Mouse (Mus musculus) lung, postnatal 36 days (tissue): ENCODE data around the gene Olfr292.

ENCODE experiments used
- DNase-seq: peaks from one replicate; pipeline ENCODE4 v3.0.0; 2022; ENCODE audit warnings: mixed read lengths

Gene Olfr292

GRCm38 (mm10) chr7:86688030-86688429 is at the start of gene Olfr292:
Gene Olfr292 (plus strand): TSS chr7:86688330.
- no peak for DNase-seq

DNA sequence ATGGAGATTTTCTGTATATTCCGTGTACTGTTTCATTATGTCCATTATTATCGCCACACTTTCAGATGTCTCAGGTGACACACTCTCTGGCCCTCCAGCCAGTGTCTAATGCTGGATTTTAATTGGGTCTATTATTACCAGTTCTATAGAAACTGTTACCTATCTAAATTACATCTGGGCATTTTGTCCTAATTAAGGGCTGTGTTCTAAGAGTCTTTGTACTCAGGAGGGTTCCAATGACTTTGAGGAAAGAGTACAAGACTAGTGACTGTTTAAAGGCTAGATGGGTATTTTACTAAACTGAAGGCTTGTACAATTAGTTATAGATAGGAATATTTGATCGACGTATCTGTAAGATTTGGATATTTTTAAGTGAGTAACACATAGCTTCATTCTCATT is 39.4 kb upstream of the Olfr292 start, which contains the start of gene Olfr293:
Gene Olfr293, plus strand, starts transcription at position 301 of the 400 bp plus-strand sequence.
- no peak for DNase-seq

DNA sequence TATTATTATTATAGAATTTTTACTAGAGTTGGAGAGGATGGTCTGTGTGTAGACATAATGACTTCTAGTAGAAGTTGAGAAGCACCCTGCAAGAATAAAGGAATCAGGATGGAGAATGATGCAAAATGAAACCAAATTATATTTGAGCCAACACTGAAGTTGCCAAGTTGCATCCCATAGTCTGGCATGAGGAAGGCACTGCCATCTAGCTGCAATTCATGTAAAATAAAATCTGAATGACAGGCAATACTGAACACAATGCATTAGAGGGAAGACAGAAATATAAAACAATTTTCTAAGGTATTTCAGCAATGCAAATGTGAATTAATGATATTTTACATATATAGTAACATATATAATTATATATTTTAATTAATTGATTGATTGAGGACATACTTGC is 36.9 kb downstream of the Olfr292 start:
- no peak for DNase-seq
